In the genomic region with DNA sequence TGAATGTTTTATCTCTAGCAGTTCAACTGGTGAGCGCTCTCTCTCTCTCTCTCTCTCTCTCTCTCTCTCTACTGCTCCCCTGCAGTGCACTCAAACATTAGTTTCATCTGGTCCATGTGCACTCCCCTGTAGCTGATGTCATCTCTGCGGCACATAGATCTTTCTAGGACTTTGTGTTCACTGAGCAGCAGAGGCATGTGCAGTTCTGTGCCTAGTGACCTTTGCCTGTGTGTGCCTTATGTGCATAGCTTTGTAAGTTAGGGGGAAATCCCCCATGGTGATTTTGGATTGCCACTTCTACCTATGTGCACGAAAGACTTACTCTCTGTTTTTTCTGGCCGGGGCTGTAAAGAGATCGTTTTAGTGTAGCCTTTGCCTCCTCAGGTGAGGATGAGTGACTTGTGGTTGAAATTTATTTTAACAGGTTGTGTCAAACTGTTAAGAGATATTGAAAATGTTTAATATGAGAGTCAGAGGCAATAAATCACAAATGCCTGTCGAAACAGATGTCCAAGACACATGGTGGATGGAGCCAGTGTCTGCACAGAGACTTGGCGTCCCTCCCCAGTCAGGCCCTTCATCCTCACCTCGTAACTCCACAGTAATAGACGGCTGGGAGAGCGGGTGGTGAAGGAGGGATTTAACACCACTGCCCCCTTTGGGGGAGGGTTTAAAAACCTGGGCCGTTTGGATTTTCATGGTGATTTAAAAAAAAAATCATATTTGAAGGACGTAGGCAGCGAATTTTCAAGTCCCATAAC, we compare ENCODE assay signal across 26 mouse cellular contexts.
DNase-seq lines count a peak whose midpoint lies in the region; ATAC-seq lines count a peak whose summit lies in the region.
"Had no signal": no experiment of that assay in that cellular context is flagged by ENCODE, and none has a peak within 500 bp of the region (broad histone marks: within the 10 kb centered on the region; RNA-seq: fewer than 3 reads in every experiment).

No protein-coding gene starts in this region.

- no peaks in the 10 kb centered on the region for H3K36me3 ChIP-seq in liver, embryonic 12.5 days
- H3K36me3 ChIP-seq in liver, embryonic 11.5 days (ENCODE audit: control insufficient read depth, insufficient read depth, low read length), result no peaks in the 10 kb centered on the region
- H3K36me3 ChIP-seq in limb, embryonic 13.5 days, result no peaks in the 10 kb centered on the region
- H3K36me3 ChIP-seq in liver, embryonic 16.5 days (ENCODE audit: control insufficient read depth, insufficient read depth), result no peaks in the 10 kb centered on the region
- H3K36me3 ChIP-seq in forebrain, embryonic 11.5 days (ENCODE audit: control insufficient read depth, insufficient read depth, low read length), result no peaks in the 10 kb centered on the region
- H3K36me3 ChIP-seq: embryonic facial prominence, embryonic 10.5 days; heart, embryonic 12.5 days; midbrain, embryonic 10.5 days; neural tube, embryonic 13.5 days; stomach, embryonic 15.5 days had no signal

- no peaks in the 10 kb centered on the region for H3K9me3 ChIP-seq in liver, embryonic 12.5 days (replicated peaks)
- no peaks in the 10 kb centered on the region for H3K9me3 ChIP-seq in liver, embryonic 11.5 days (ENCODE audit: control insufficient read depth, low read length)
- no peaks in the 10 kb centered on the region for H3K9me3 ChIP-seq in limb, embryonic 13.5 days
- H3K9me3 ChIP-seq in liver, embryonic 16.5 days (replicated peaks; ENCODE audit: control insufficient read depth, low read length), result no peaks in the 10 kb centered on the region
- no peaks in the 10 kb centered on the region for H3K9me3 ChIP-seq in forebrain, embryonic 11.5 days (ENCODE audit: control insufficient read depth, low read length)
- H3K9me3 ChIP-seq: embryonic facial prominence, embryonic 10.5 days; heart, embryonic 12.5 days; midbrain, embryonic 10.5 days; neural tube, embryonic 13.5 days; stomach, embryonic 15.5 days had no signal

- peak; percentile 42 for DNase-seq in embryo, embryonic 11 days
- no peak for DNase-seq in embryo, embryonic 10.5 days (ENCODE audit: low spot score)
- no peak for DNase-seq in liver, embryonic 11.5 days (ENCODE audit: low spot score)
- no peak for DNase-seq in forebrain, embryonic 11.5 days (ENCODE audit: low spot score)
- DNase-seq in urinary bladder, postnatal 4 days (ENCODE audit: low spot score in 2 of 2), result no peak
- DNase-seq: adrenal gland, postnatal 14 days; cerebellum, adult 2 months; forebrain, postnatal 0 days; heart, postnatal 10 days; kidney, adult 18-20 months; kidney, postnatal 10 days; lung, adult 2 months; thymus, adult 18-20 months; thymus, postnatal 36 days had no signal

- H3K9ac ChIP-seq in liver, embryonic 12.5 days, result no peak overlapping the region
- no peak overlapping the region for H3K9ac ChIP-seq in liver, embryonic 11.5 days (ENCODE audit: low read depth, low read length)
- H3K9ac ChIP-seq in limb, embryonic 13.5 days, result no peak overlapping the region
- H3K9ac ChIP-seq in liver, embryonic 16.5 days (ENCODE audit: low read depth, low read length), result no peak overlapping the region
- H3K9ac ChIP-seq in forebrain, embryonic 11.5 days (ENCODE audit: low read length), result no peak overlapping the region
- H3K9ac ChIP-seq: forebrain, postnatal 0 days; heart, embryonic 12.5 days; neural tube, embryonic 13.5 days; stomach, embryonic 15.5 days had no signal

- 73% methylated on average over 13 of the region's 13 CpGs for WGBS in liver, embryonic 12.5 days (ENCODE audit: insufficient replicate concordance)
- 75% methylated on average over 13 of the region's 13 CpGs for WGBS in liver, embryonic 11.5 days
- WGBS in limb, embryonic 13.5 days, result 14% methylated on average over 13 of the region's 13 CpGs
- WGBS in liver, embryonic 16.5 days (ENCODE audit: insufficient replicate concordance), result 57% methylated on average over 13 of the region's 13 CpGs
- WGBS in forebrain, embryonic 11.5 days, result 82% methylated on average over 13 of the region's 13 CpGs

- H3K4me3 ChIP-seq in liver, embryonic 12.5 days, result no peak overlapping the region
- no peak overlapping the region for H3K4me3 ChIP-seq in liver, embryonic 11.5 days (ENCODE audit: low read depth, low read length)
- no peak overlapping the region for H3K4me3 ChIP-seq in limb, embryonic 13.5 days
- H3K4me3 ChIP-seq in liver, embryonic 16.5 days (ENCODE audit: low read depth, low read length), result no peak overlapping the region
- no peak overlapping the region for H3K4me3 ChIP-seq in forebrain, embryonic 11.5 days (ENCODE audit: low read depth, low read length)
- H3K4me3 ChIP-seq: embryonic facial prominence, embryonic 10.5 days; heart, embryonic 12.5 days; midbrain, embryonic 10.5 days; myocyte; neural tube, embryonic 13.5 days; stomach, embryonic 15.5 days had no signal

- H3K27me3 ChIP-seq in liver, embryonic 12.5 days (replicated peaks), result no peaks in the 10 kb centered on the region
- no peaks in the 10 kb centered on the region for H3K27me3 ChIP-seq in liver, embryonic 11.5 days (replicated peaks; ENCODE audit: control insufficient read depth, insufficient read depth, low read length)
- no peaks in the 10 kb centered on the region for H3K27me3 ChIP-seq in limb, embryonic 13.5 days
- no peaks in the 10 kb centered on the region for H3K27me3 ChIP-seq in liver, embryonic 16.5 days (ENCODE audit: control insufficient read depth, insufficient read depth, low read depth, low read length)
- no peaks in the 10 kb centered on the region for H3K27me3 ChIP-seq in forebrain, embryonic 11.5 days (ENCODE audit: control insufficient read depth, insufficient read depth, low read length)
- H3K27me3 ChIP-seq: heart, embryonic 12.5 days; neural tube, embryonic 13.5 days; stomach, embryonic 15.5 days had no signal

- no peak overlapping the region for H3K4me2 ChIP-seq in liver, embryonic 12.5 days
- H3K4me2 ChIP-seq in liver, embryonic 11.5 days, result no peak overlapping the region
- 0 out of 2 replicates have a peak overlapping the region, but pooled peaks have one; percentile 1 for H3K4me2 ChIP-seq in limb, embryonic 13.5 days (replicated peaks)
- H3K4me2 ChIP-seq in liver, embryonic 16.5 days (ENCODE audit: low read depth, low read length), result no peak overlapping the region
- H3K4me2 ChIP-seq in forebrain, embryonic 11.5 days (ENCODE audit: low read depth, low read length, severe bottlenecking), result no peak overlapping the region
- H3K4me2 ChIP-seq: heart, embryonic 12.5 days; neural tube, embryonic 13.5 days; stomach, embryonic 15.5 days had no signal

- peak; percentile 27; the same call in 1 of the 2 replicates for ATAC-seq in liver, embryonic 12.5 days
- ATAC-seq in liver, embryonic 11.5 days (replicated peaks; ENCODE audit: low FRiP score), result no peak; the same call in 1 of the 2 replicates
- ATAC-seq in limb, embryonic 13.5 days (ENCODE audit: low FRiP score, low read depth), result peak; percentile 87
- ATAC-seq in liver, embryonic 16.5 days (ENCODE audit: low read depth), result peak; percentile 77
- no peak for ATAC-seq in forebrain, embryonic 11.5 days (replicated peaks; ENCODE audit: low FRiP score)
- ATAC-seq: forebrain, postnatal 0 days; hindbrain, postnatal 0 days; midbrain, embryonic 16.5 days had no signal

- H3K27ac ChIP-seq in liver, embryonic 12.5 days, result no peak overlapping the region
- no peak overlapping the region for H3K27ac ChIP-seq in liver, embryonic 11.5 days (ENCODE audit: low read depth, low read length)
- H3K27ac ChIP-seq in limb, embryonic 13.5 days, result peak overlapping the region; percentile 28; the same call in 1 of the 2 replicates
- H3K27ac ChIP-seq in liver, embryonic 16.5 days (ENCODE audit: low read length), result peak overlapping the region; percentile 19; the same call in 1 of the 2 replicates
- H3K27ac ChIP-seq in forebrain, embryonic 11.5 days (ENCODE audit: low read depth, low read length), result no peak overlapping the region
- H3K27ac ChIP-seq: embryonic facial prominence, embryonic 10.5 days; hindbrain, postnatal 0 days; macrophage; midbrain, embryonic 10.5 days; neural tube, embryonic 13.5 days; stomach, embryonic 15.5 days had no signal

- H3K4me1 ChIP-seq in liver, embryonic 12.5 days, result 0 out of 2 replicates have a peak, but pooled peaks cover 6% of the 10 kb centered on the region
- H3K4me1 ChIP-seq in liver, embryonic 11.5 days (replicated peaks; ENCODE audit: control insufficient read depth, insufficient read depth, low read length), result peaks cover 2% of the 10 kb centered on the region
- H3K4me1 ChIP-seq in limb, embryonic 13.5 days, result peaks cover 60% of the 10 kb centered on the region
- peaks cover 2% of the 10 kb centered on the region for H3K4me1 ChIP-seq in liver, embryonic 16.5 days (ENCODE audit: control insufficient read depth, low read depth, low read length)
- peaks cover 12% of the 10 kb centered on the region; the same call in 1 of the 2 replicates for H3K4me1 ChIP-seq in forebrain, embryonic 11.5 days (replicated peaks; ENCODE audit: control insufficient read depth, insufficient read depth, low read length)

Comparison
In these comparisons a context has a peak if more than half of its experiments do, and no peak if none do; other contexts are left out.
1. ATAC-seq: peak in liver, embryonic 12.5 days (single experiment), limb, embryonic 13.5 days (single experiment) and liver, embryonic 16.5 days (single experiment); none in liver, embryonic 11.5 days (single experiment) and forebrain, embryonic 11.5 days (single experiment).
2. H3K27ac ChIP-seq: peak in limb, embryonic 13.5 days (single experiment) and liver, embryonic 16.5 days (single experiment); none in liver, embryonic 12.5 days (single experiment), liver, embryonic 11.5 days (single experiment) and forebrain, embryonic 11.5 days (single experiment).